Comparison of ENCODE assay signal across 9 mouse cellular contexts in genomic region chr11:100414021-100414913, GRCm38 (mm10). TPM values are rescaled to one million over a fixed set of nuclear protein-coding genes. Genes with fewer than 3 reads are reported as not detected.
A peak's percentile ranks its signal among the peaks of the same experiment; 100 is the strongest.
DNase-seq lines count a peak whose midpoint lies in the region; ATAC-seq and TF ChIP-seq lines count a peak whose summit lies in the region.
"Had no signal": no experiment of that assay in that cellular context is flagged by ENCODE, and none has a peak within 500 bp of the region (broad histone marks: within the 10 kb centered on the region; RNA-seq: fewer than 3 reads in every experiment).

Gene P3h4 (minus strand): TSS chr11:100414836.

- TF ChIP-seq POLR2A in kidney, adult 2 months (IDR thresholded peaks at IDR 0.05; ENCODE audit: low read depth, low read length) = no peak

- H3K9me3 ChIP-seq in embryonic facial prominence, embryonic 12.5 days = no peaks in the 10 kb centered on the region
- no peaks in the 10 kb centered on the region for H3K9me3 ChIP-seq in midbrain, embryonic 16.5 days (replicated peaks; ENCODE audit: control insufficient read depth, low read length, poor library complexity, severe bottlenecking)

- H3K9ac ChIP-seq in embryonic facial prominence, embryonic 12.5 days = peak within 1 kb of the TSS; percentile 80
- H3K9ac ChIP-seq in midbrain, embryonic 16.5 days (ENCODE audit: low read depth, low read length) = peak within 1 kb of the TSS; percentile 80

- H3K36me3 ChIP-seq in embryonic facial prominence, embryonic 12.5 days = peaks cover 24% of the 10 kb centered on the region
- H3K36me3 ChIP-seq in kidney, adult 2 months (ENCODE audit: control insufficient read depth, insufficient read depth, low read length) = no peaks in the 10 kb centered on the region
- peaks cover 3% of the 10 kb centered on the region; the same call in 1 of the 2 replicates for H3K36me3 ChIP-seq in midbrain, embryonic 16.5 days (ENCODE audit: control insufficient read depth, insufficient read depth, low read length)

- H3K4me3 ChIP-seq in embryonic facial prominence, embryonic 12.5 days = peak within 1 kb of the TSS; percentile 72
- H3K4me3 ChIP-seq in kidney, adult 2 months (ENCODE audit: insufficient read depth, low read depth, low read length) = peak within 1 kb of the TSS; percentile 72
- H3K4me3 ChIP-seq in midbrain, embryonic 16.5 days (ENCODE audit: low read depth, low read length) = peak within 1 kb of the TSS; percentile 72

- DNase-seq in layer of hippocampus, adult 11-12 months (ENCODE audit: low spot score) = peak; percentile 78
- DNase-seq in layer of hippocampus, adult 9-11 months = no peak
- peak; percentile 80 for DNase-seq in heart, adult 8-10 months (ENCODE audit: low spot score)
- peak; percentile 84 for DNase-seq in kidney, adult 2 months
- DNase-seq in liver = peak; percentile 72
- DNase-seq in spleen, postnatal 36 days (ENCODE audit: low spot score in 2 of 2) = peak; percentile 37 to 44

- TF ChIP-seq CTCF in kidney, adult 2 months (conservative IDR thresholded peaks at IDR 0.05; ENCODE audit: insufficient read depth, insufficient read length, low read depth, low read length) = peak; percentile 68

- no peaks in the 10 kb centered on the region for H3K27me3 ChIP-seq in embryonic facial prominence, embryonic 12.5 days
- H3K27me3 ChIP-seq in kidney, adult 2 months (replicated peaks; ENCODE audit: control insufficient read depth, insufficient read depth, low read length) = no peaks in the 10 kb centered on the region
- H3K27me3 ChIP-seq in midbrain, embryonic 16.5 days (ENCODE audit: control insufficient read depth, insufficient read depth, low read depth, low read length) = peaks cover 8% of the 10 kb centered on the region

- peak; percentile 92 for ATAC-seq in embryonic facial prominence, embryonic 12.5 days (ENCODE audit: insufficient number of reproducible peaks, insufficient read depth, low FRiP score, low TSS enrichment)
- ATAC-seq in midbrain, embryonic 16.5 days = peak; percentile 94

- 1% methylated on average over 79 of the region's 93 CpGs for WGBS in embryonic facial prominence, embryonic 12.5 days
- 3% methylated on average over 93 of the region's 93 CpGs for WGBS in kidney, adult 2 months
- 1% methylated on average over 87 of the region's 93 CpGs for WGBS in midbrain, embryonic 16.5 days

- peak within 1 kb of the TSS; percentile 57 for H3K4me2 ChIP-seq in embryonic facial prominence, embryonic 12.5 days (replicated peaks)
- peak within 1 kb of the TSS; percentile 65 for H3K4me2 ChIP-seq in midbrain, embryonic 16.5 days (ENCODE audit: low read length)

- peak within 1 kb of the TSS; percentile 95 for H3K27ac ChIP-seq in embryonic facial prominence, embryonic 12.5 days
- peak within 1 kb of the TSS; percentile 51 for H3K27ac ChIP-seq in kidney, adult 2 months (ENCODE audit: insufficient read depth, low read depth, low read length)
- H3K27ac ChIP-seq in midbrain, embryonic 16.5 days (ENCODE audit: low read length) = peak within 1 kb of the TSS; percentile 75

- H3K4me1 ChIP-seq in embryonic facial prominence, embryonic 12.5 days = peaks cover 35% of the 10 kb centered on the region
- H3K4me1 ChIP-seq in kidney, adult 2 months (ENCODE audit: control insufficient read depth, insufficient read depth, low read length) = no peaks in the 10 kb centered on the region
- peaks cover 18% of the 10 kb centered on the region for H3K4me1 ChIP-seq in midbrain, embryonic 16.5 days (ENCODE audit: control insufficient read depth, insufficient read depth, low read length)

RNA-seq across cellular contexts. Expression of gene P3h4, which starts in this region (rescaled TPM):
- polyA plus RNA-seq in embryonic facial prominence, embryonic 12.5 days (2016; fragmentation: Nextera tagmentation; extraction: Ambion mirVana) = 51.4 and 55.3 TPM in 2 replicates
- 10 to 100 TPM; 13.7 to 19.4 (median 16.4) TPM for total RNA-seq in heart, adult 8-10 months (2022)
- 11.9 and 13.9 TPM in 2 replicates for polyA plus RNA-seq in kidney, adult 2 months (2012; rRNA removed)
- 20.7 and 20.8 TPM in 2 replicates for polyA plus RNA-seq in midbrain, embryonic 16.5 days (2015; fragmentation: Nextera tagmentation; extraction: Ambion mirVana)
- total RNA-seq: CH12.LX had no signal
